Comparison of ENCODE assay signal across 7 mouse cellular contexts in genomic region chr15:63997705-63998409, GRCm38 (mm10).
DNase-seq lines count a peak whose midpoint lies in the region; ATAC-seq lines count a peak whose summit lies in the region.

No protein-coding gene starts in this region.

- peak overlapping the region; percentile 89 for H3K4me3 ChIP-seq in embryonic facial prominence, embryonic 11.5 days (ENCODE audit: low read depth, low read length)
- peak overlapping the region; percentile 79 for H3K4me3 ChIP-seq in limb, embryonic 11.5 days (ENCODE audit: low read depth, low read length)
- H3K4me3 ChIP-seq in midbrain, embryonic 14.5 days (replicated peaks; ENCODE audit: low read depth, low read length): peak overlapping the region; percentile 88

- H3K9ac ChIP-seq in embryonic facial prominence, embryonic 11.5 days (replicated peaks; ENCODE audit: low read length): peak overlapping the region; percentile 88
- peak overlapping the region; percentile 91 for H3K9ac ChIP-seq in limb, embryonic 11.5 days (ENCODE audit: low read length)
- peak overlapping the region; percentile 93 for H3K9ac ChIP-seq in midbrain, embryonic 14.5 days (replicated peaks; ENCODE audit: low read length)

- peak; percentile 98 for DNase-seq in adrenal gland, postnatal 14 days
- DNase-seq in embryonic facial prominence, embryonic 11.5 days (ENCODE audit: low spot score): peak; percentile 97
- peak; percentile 99 for DNase-seq in heart, adult 11 months
- peak; percentile 96 for DNase-seq in kidney, adult 18-20 months
- DNase-seq in limb, embryonic 11.5 days (ENCODE audit: low spot score): peak; percentile 97
- DNase-seq in midbrain, embryonic 14.5 days: peak; percentile 99
- DNase-seq in spleen, adult 18-20 months: peak; percentile 94

- WGBS in embryonic facial prominence, embryonic 11.5 days: under 1% methylated on average over 65 of the region's 104 CpGs
- under 1% methylated on average over 68 of the region's 104 CpGs for WGBS in limb, embryonic 11.5 days
- WGBS in midbrain, embryonic 14.5 days: under 1% methylated on average over 101 of the region's 104 CpGs

- H3K4me1 ChIP-seq in embryonic facial prominence, embryonic 11.5 days (ENCODE audit: control insufficient read depth, insufficient read depth, low read length): no peaks in the 10 kb centered on the region
- peaks cover 11% of the 10 kb centered on the region for H3K4me1 ChIP-seq in limb, embryonic 11.5 days (ENCODE audit: control insufficient read depth, insufficient read depth, low read length)
- H3K4me1 ChIP-seq in midbrain, embryonic 14.5 days (ENCODE audit: control insufficient read depth, insufficient read depth, low read length): peaks cover 15% of the 10 kb centered on the region

- no peaks in the 10 kb centered on the region for H3K27me3 ChIP-seq in embryonic facial prominence, embryonic 11.5 days (ENCODE audit: control insufficient read depth, insufficient read depth, low read length)
- no peaks in the 10 kb centered on the region for H3K27me3 ChIP-seq in limb, embryonic 11.5 days (ENCODE audit: control insufficient read depth, insufficient read depth, low read length)
- no peaks in the 10 kb centered on the region for H3K27me3 ChIP-seq in midbrain, embryonic 14.5 days (ENCODE audit: control insufficient read depth, insufficient read depth, low read length)

- H3K27ac ChIP-seq in embryonic facial prominence, embryonic 11.5 days (replicated peaks; ENCODE audit: low read depth, low read length): peak overlapping the region; percentile 76
- peak overlapping the region; percentile 84 for H3K27ac ChIP-seq in limb, embryonic 11.5 days (replicated peaks; ENCODE audit: low read depth, low read length)
- H3K27ac ChIP-seq in midbrain, embryonic 14.5 days (replicated peaks; ENCODE audit: low read depth, low read length): peak overlapping the region; percentile 95

- no peaks in the 10 kb centered on the region for H3K36me3 ChIP-seq in embryonic facial prominence, embryonic 11.5 days (replicated peaks; ENCODE audit: control insufficient read depth, insufficient read depth, low read depth, low read length)
- H3K36me3 ChIP-seq in limb, embryonic 11.5 days (ENCODE audit: control insufficient read depth, insufficient read depth, low read length): no peaks in the 10 kb centered on the region
- no peaks in the 10 kb centered on the region for H3K36me3 ChIP-seq in midbrain, embryonic 14.5 days (ENCODE audit: control insufficient read depth, insufficient read depth, low read length)

- H3K4me2 ChIP-seq in embryonic facial prominence, embryonic 11.5 days (ENCODE audit: low read depth, low read length): peak overlapping the region; percentile 79
- peak overlapping the region; percentile 73 for H3K4me2 ChIP-seq in limb, embryonic 11.5 days (ENCODE audit: low read depth, severe bottlenecking)
- peak overlapping the region; percentile 73 for H3K4me2 ChIP-seq in midbrain, embryonic 14.5 days (ENCODE audit: low read length)

- no peaks in the 10 kb centered on the region for H3K9me3 ChIP-seq in embryonic facial prominence, embryonic 11.5 days (replicated peaks; ENCODE audit: control insufficient read depth, low read length)
- H3K9me3 ChIP-seq in limb, embryonic 11.5 days (ENCODE audit: control insufficient read depth, low read length): no peaks in the 10 kb centered on the region
- H3K9me3 ChIP-seq in midbrain, embryonic 14.5 days (ENCODE audit: control insufficient read depth, low read length): no peaks in the 10 kb centered on the region

- ATAC-seq in embryonic facial prominence, embryonic 11.5 days (replicated peaks; ENCODE audit: insufficient number of reproducible peaks, low FRiP score, low TSS enrichment, low read depth): peak; percentile 97
- ATAC-seq in limb, embryonic 11.5 days (ENCODE audit: insufficient number of reproducible peaks, low FRiP score, low TSS enrichment, low read depth): peak; percentile 98
- ATAC-seq in midbrain, embryonic 14.5 days (ENCODE audit: low FRiP score, low TSS enrichment): peak; percentile 97

Comparison
In these comparisons a context has a peak if more than half of its experiments do, and no peak if none do; other contexts are left out.
1. Peak in every context shown above with its lines: DNase-seq, ATAC-seq, H3K4me3 ChIP-seq and H3K27ac ChIP-seq.